In the genomic region with DNA sequence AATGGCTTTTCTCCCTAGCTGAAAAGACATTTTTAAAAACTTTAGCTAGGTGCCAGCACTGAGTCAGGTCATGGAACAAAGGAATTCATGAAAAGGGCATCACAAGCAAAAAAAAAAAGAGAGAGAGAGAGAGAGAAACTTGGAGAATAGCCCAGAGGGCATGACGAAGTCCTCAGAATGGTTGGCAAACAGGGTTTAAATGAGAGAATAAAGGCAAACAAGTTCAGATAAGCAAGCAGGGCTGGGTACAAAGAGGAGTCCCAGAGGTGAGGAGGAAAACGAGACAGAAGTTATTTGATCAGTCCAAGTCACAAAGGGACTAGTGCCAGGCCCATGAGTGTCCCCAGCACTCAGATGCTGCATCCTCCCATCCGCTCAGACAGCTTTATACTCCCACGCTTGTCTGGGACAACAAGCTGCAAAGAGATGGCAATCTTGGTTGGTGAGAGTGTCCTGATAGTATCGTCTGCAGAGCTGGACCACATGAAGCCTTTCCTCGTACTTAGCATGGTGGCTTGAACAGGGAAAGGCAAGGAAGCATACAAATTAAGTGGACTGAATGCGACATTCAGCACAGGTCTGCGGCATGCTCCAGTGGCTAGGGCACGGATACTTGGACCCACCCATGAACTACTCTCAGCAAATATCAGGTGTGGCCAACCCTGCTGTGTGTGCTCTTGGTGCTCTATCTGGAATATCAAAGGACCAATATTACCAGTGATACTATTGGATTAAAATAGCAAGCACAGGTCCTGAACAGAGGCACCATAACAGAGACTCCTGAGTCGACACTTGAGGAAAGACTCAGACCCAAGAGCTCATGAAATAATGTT, we compare ENCODE assay signal across 10 mouse cellular contexts. TPM values are rescaled to one million over a fixed set of nuclear protein-coding genes. Genes with fewer than 3 reads are reported as not detected.
DNase-seq lines count a peak whose midpoint lies in the region; ATAC-seq and TF ChIP-seq lines count a peak whose summit lies in the region.
"Had no signal": no experiment of that assay in that cellular context is flagged by ENCODE, and none has a peak within 500 bp of the region (broad histone marks: within the 10 kb centered on the region; RNA-seq: fewer than 3 reads in every experiment).

No protein-coding gene starts in this region.

- 86% methylated on average over 10 of the region's 10 CpGs for WGBS in forebrain, embryonic 10.5 days
- 82% methylated on average over 10 of the region's 10 CpGs for WGBS in forebrain, embryonic 12.5 days
- WGBS in limb, embryonic 11.5 days: 87% methylated on average over 10 of the region's 10 CpGs
- 87% methylated on average over 10 of the region's 10 CpGs for WGBS in limb, embryonic 10.5 days

- no peak for ATAC-seq in forebrain, embryonic 12.5 days (ENCODE audit: low FRiP score)
- ATAC-seq in limb, embryonic 11.5 days (ENCODE audit: insufficient number of reproducible peaks, low FRiP score, low TSS enrichment, low read depth): no peak
- ATAC-seq in activated CD4-positive, CD25-positive, alpha-beta regulatory T cell, adult 4 months: no peak

- H3K9me3 ChIP-seq in forebrain, embryonic 10.5 days: no peaks in the 10 kb centered on the region
- no peaks in the 10 kb centered on the region for H3K9me3 ChIP-seq in forebrain, embryonic 12.5 days
- no peaks in the 10 kb centered on the region for H3K9me3 ChIP-seq in limb, embryonic 11.5 days (ENCODE audit: control insufficient read depth, low read length)
- H3K9me3 ChIP-seq in limb, embryonic 10.5 days (replicated peaks): no peaks in the 10 kb centered on the region; the same call in 1 of the 2 replicates

- H3K27me3 ChIP-seq in forebrain, embryonic 10.5 days (ENCODE audit: poor library complexity, severe bottlenecking): 0 out of 2 replicates have a peak, but pooled peaks cover 4% of the 10 kb centered on the region
- no peaks in the 10 kb centered on the region; the same call in 1 of the 2 replicates for H3K27me3 ChIP-seq in forebrain, embryonic 12.5 days
- H3K27me3 ChIP-seq in limb, embryonic 11.5 days (ENCODE audit: control insufficient read depth, insufficient read depth, low read length): no peaks in the 10 kb centered on the region
- no peaks in the 10 kb centered on the region for H3K27me3 ChIP-seq in limb, embryonic 10.5 days (ENCODE audit: low read depth, poor library complexity, severe bottlenecking)

- TF ChIP-seq CTCF in left cerebral cortex, adult 2 months (IDR thresholded peaks at IDR 0.05): no peak; the same call in 1 of the 2 replicates

- H3K4me2 ChIP-seq in forebrain, embryonic 12.5 days: no peak overlapping the region
- 0 out of 2 replicates have a peak overlapping the region, but pooled peaks have one; percentile 4 for H3K4me2 ChIP-seq in limb, embryonic 11.5 days (ENCODE audit: low read depth, severe bottlenecking)

- H3K36me3 ChIP-seq in forebrain, embryonic 10.5 days (replicated peaks): no peaks in the 10 kb centered on the region
- no peaks in the 10 kb centered on the region for H3K36me3 ChIP-seq in forebrain, embryonic 12.5 days (replicated peaks)
- no peaks in the 10 kb centered on the region for H3K36me3 ChIP-seq in limb, embryonic 11.5 days (ENCODE audit: control insufficient read depth, insufficient read depth, low read length)
- no peaks in the 10 kb centered on the region for H3K36me3 ChIP-seq in limb, embryonic 10.5 days

- DNase-seq in forebrain, embryonic 10.5 days (ENCODE audit: extremely low spot score, low spot score): peak; percentile 10
- no peak for DNase-seq in limb, embryonic 11.5 days (ENCODE audit: low spot score)
- DNase-seq in limb, embryonic 10.5 days (ENCODE audit: low spot score): no peak
- DNase-seq in cerebellum, adult 18-20 months: peak; percentile 52 to 62
- DNase-seq in lung, postnatal 25 days (ENCODE audit: low spot score): peak; percentile 41
- no peak for DNase-seq in left cerebral cortex, adult 2 months (ENCODE audit: extremely low spot score in 1 of 2, low spot score in 2 of 2)
- DNase-seq: gastrocnemius, postnatal 36 days had no signal

- no peak overlapping the region for H3K27ac ChIP-seq in forebrain, embryonic 10.5 days
- H3K27ac ChIP-seq in forebrain, embryonic 12.5 days: no peak overlapping the region
- H3K27ac ChIP-seq in limb, embryonic 11.5 days (replicated peaks; ENCODE audit: low read depth, low read length): no peak overlapping the region
- H3K27ac ChIP-seq in limb, embryonic 10.5 days: no peak overlapping the region
- H3K27ac ChIP-seq in left cerebral cortex, adult 2 months: no peak overlapping the region
- H3K27ac ChIP-seq: liver, embryonic 14.5 days had no signal

- H3K9ac ChIP-seq in forebrain, embryonic 12.5 days: no peak overlapping the region
- no peak overlapping the region for H3K9ac ChIP-seq in limb, embryonic 11.5 days (ENCODE audit: low read length)
- H3K9ac ChIP-seq: liver, embryonic 14.5 days had no signal

- 0 out of 2 replicates have a peak, but pooled peaks cover 6% of the 10 kb centered on the region for H3K4me1 ChIP-seq in forebrain, embryonic 10.5 days
- H3K4me1 ChIP-seq in forebrain, embryonic 12.5 days: no peaks in the 10 kb centered on the region
- H3K4me1 ChIP-seq in limb, embryonic 11.5 days (ENCODE audit: control insufficient read depth, insufficient read depth, low read length): no peaks in the 10 kb centered on the region
- H3K4me1 ChIP-seq in limb, embryonic 10.5 days: no peaks in the 10 kb centered on the region

- no peak overlapping the region for H3K4me3 ChIP-seq in forebrain, embryonic 10.5 days
- H3K4me3 ChIP-seq in forebrain, embryonic 12.5 days (replicated peaks): no peak overlapping the region
- no peak overlapping the region for H3K4me3 ChIP-seq in limb, embryonic 11.5 days (ENCODE audit: low read depth, low read length)
- no peak overlapping the region for H3K4me3 ChIP-seq in limb, embryonic 10.5 days
- H3K4me3 ChIP-seq in left cerebral cortex, adult 2 months: no peak overlapping the region

- intact Hi-C loops in left cerebral cortex, adult 2 months (cut with DNase I): no loop called here

RNA-seq across cellular contexts. Expression of gene Exph5, which starts 22.2 kb away (rescaled TPM):
- polyA plus RNA-seq in forebrain, embryonic 10.5 days (2016; fragmentation: Nextera tagmentation; extraction: Ambion mirVana): 0.58 and 0.66 TPM in 2 replicates
- 0.29 and 0.36 TPM in 2 replicates for polyA plus RNA-seq in forebrain, embryonic 12.5 days (2016; fragmentation: Nextera tagmentation; extraction: Ambion mirVana)
- polyA plus RNA-seq in limb, embryonic 11.5 days (2014; fragmentation: Nextera tagmentation; extraction: Ambion mirVana): 1.1 and 1.2 TPM in 2 replicates
- 0.83 and 1.2 TPM in 2 replicates for polyA plus RNA-seq in limb, embryonic 10.5 days (2016; fragmentation: Nextera tagmentation; extraction: Ambion mirVana)
- total RNA-seq in left cerebral cortex, adult 2 months (2021): 10 to 100 TPM; 27.4 to 33.4 TPM
- polyA plus RNA-seq in activated CD4-positive, CD25-positive, alpha-beta regulatory T cell, adult 4 months (2017; shearing (Covaris generic)): under 1 TPM; 0.17 to 0.37 TPM

Comparison
In these comparisons a context has a peak if more than half of its experiments do, and no peak if none do; other contexts are left out.
1. DNase-seq: peak in forebrain, embryonic 10.5 days (single experiment), cerebellum, adult 18-20 months (2 of 2) and lung, postnatal 25 days (single experiment); none in limb, embryonic 11.5 days (single experiment), limb, embryonic 10.5 days (single experiment) and left cerebral cortex, adult 2 months (0 of 2).